Mouse (Mus musculus): ENCODE data around the gene Ccnjl. TPM values are rescaled to one million over a fixed set of nuclear protein-coding genes. Genes with fewer than 3 reads are reported as not detected.
A peak's percentile ranks its signal among the peaks of the same experiment; 100 is the strongest.

Gene Ccnjl
- polyA plus RNA-seq (2014; fragmentation: Nextera tagmentation; extraction: Ambion mirVana), result 20.3 and 21.1 TPM in 2 replicates

- peak within 1 kb of the TSS; percentile 69 to 86 for H3K4me3 ChIP-seq (ENCODE audit: control insufficient read depth in 1 of 2, insufficient read depth in 1 of 2, low read depth in 1 of 2, low read length in 2 of 2)
- under 1% methylated on average over 71 of the region's 79 CpGs for WGBS
- H3K27ac ChIP-seq (replicated peaks in 1 of 2; ENCODE audit: control insufficient read depth in 1 of 2, insufficient read depth in 1 of 2, low read depth in 2 of 2, low read length in 2 of 2), result peak within 1 kb of the TSS; percentile 89 to 90
- peak; percentile 87 for ATAC-seq (ENCODE audit: insufficient number of reproducible peaks, insufficient read depth, low FRiP score, low read depth)
- H3K4me1 ChIP-seq (ENCODE audit: control insufficient read depth in 2 of 2, insufficient read depth in 2 of 2, low read length in 2 of 2), result peaks cover 9 to 35% of the 10 kb centered on the region in 2 experiments
- H3K36me3 ChIP-seq (ENCODE audit: control insufficient read depth, insufficient read depth, low read length), result peaks cover 33% of the 10 kb centered on the region
- H3K9ac ChIP-seq (ENCODE audit: low read length), result peak within 1 kb of the TSS; percentile 90
- no peaks in the 10 kb centered on the region for H3K27me3 ChIP-seq (ENCODE audit: control insufficient read depth, insufficient read depth, low read length)
- H3K9me3 ChIP-seq (ENCODE audit: control insufficient read depth, low read length), result no peaks in the 10 kb centered on the region
- peak within 1 kb of the TSS; percentile 85 for H3K4me2 ChIP-seq (ENCODE audit: low read length)
These were observed at the start of gene Ccnjl for GRCm38 (mm10) chr11:43528683-43529499. Gene Ccnjl (plus strand): TSS chr11:43528784.

DNA sequence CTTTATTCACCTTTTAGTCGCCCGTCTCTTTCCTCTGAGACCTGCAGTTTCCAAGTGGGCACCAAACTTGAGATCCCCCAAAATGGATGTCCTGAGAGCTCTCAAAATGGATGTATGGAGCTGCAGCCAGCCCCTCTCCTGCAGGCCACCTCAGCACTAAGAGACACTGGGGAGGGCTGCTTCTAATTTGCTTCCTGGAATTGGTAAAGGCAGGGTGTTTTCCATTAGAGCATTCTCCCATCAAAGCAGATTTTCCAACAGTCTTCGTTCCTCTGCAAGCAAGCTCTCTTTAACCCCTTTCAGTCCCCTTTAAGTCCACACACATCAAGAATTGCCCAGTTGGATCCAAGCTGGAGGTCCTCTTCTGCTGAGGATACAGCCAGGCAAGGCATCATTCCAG is 49.2 kb upstream of the Ccnjl start:
- H3K27ac ChIP-seq (replicated peaks in 1 of 2; ENCODE audit: control insufficient read depth in 1 of 2, insufficient read depth in 1 of 2, low read depth in 2 of 2, low read length in 2 of 2), result no peak overlapping the region
- H3K36me3 ChIP-seq (ENCODE audit: control insufficient read depth, insufficient read depth, low read length), result no peaks in the 10 kb centered on the region
- H3K27me3 ChIP-seq (ENCODE audit: control insufficient read depth, insufficient read depth, low read length), result no peaks in the 10 kb centered on the region
- H3K9me3 ChIP-seq (ENCODE audit: control insufficient read depth, low read length), result no peaks in the 10 kb centered on the region
- H3K4me3 ChIP-seq (ENCODE audit: control insufficient read depth in 1 of 2, insufficient read depth in 1 of 2, low read depth in 1 of 2, low read length in 2 of 2), result no peak overlapping the region
- H3K4me1 ChIP-seq (ENCODE audit: control insufficient read depth in 2 of 2, insufficient read depth in 2 of 2, low read length in 2 of 2), result peaks cover 22 to 40% of the 10 kb centered on the region in 2 experiments
- ATAC-seq (ENCODE audit: insufficient number of reproducible peaks, insufficient read depth, low FRiP score, low read depth), result no peak
- WGBS, result 88% methylated on average over 3 of the region's 3 CpGs
- H3K9ac ChIP-seq (ENCODE audit: low read length), result no peak overlapping the region
- no peak overlapping the region for H3K4me2 ChIP-seq (ENCODE audit: low read length)

DNA sequence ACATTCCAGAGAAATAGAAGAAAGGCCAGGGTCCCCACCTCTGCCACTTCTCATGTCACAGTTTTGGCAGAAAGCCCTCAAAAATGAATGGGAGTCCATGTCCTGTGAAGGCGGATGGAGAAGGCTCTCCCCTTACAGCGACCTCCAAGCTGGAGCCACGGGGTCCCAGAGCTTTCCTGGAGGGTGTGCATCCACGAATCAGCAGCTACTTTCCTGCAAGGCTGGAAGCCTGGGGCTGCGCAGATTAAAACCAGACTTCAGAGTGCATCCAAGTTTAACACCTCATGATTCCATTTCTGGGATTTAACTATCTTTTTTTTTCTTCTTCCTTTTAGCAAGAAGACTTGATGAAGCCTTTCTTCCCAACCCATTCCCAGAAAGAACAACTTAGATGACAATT is 48.0 kb upstream of the Ccnjl start:
- Histone ChIP-seq H3K9ac (ENCODE audit: low read length) (no peak overlapping the region), H3K4me1 (ENCODE audit: control insufficient read depth in 2 of 2, insufficient read depth in 2 of 2, low read length in 2 of 2) (peaks cover 21 to 43% of the 10 kb centered on the region in 2 experiments), H3K27me3 (ENCODE audit: control insufficient read depth, insufficient read depth, low read length) (no peaks in the 10 kb centered on the region), H3K9me3 (ENCODE audit: control insufficient read depth, low read length) (no peaks in the 10 kb centered on the region), H3K4me2 (ENCODE audit: low read length) (no peak overlapping the region), H3K27ac (replicated peaks in 1 of 2; ENCODE audit: control insufficient read depth in 1 of 2, insufficient read depth in 1 of 2, low read depth in 2 of 2, low read length in 2 of 2) (no peak overlapping the region), H3K4me3 (ENCODE audit: control insufficient read depth in 1 of 2, insufficient read depth in 1 of 2, low read depth in 1 of 2, low read length in 2 of 2) (no peak overlapping the region), H3K36me3 (ENCODE audit: control insufficient read depth, insufficient read depth, low read length) (no peaks in the 10 kb centered on the region)
- ATAC-seq (ENCODE audit: insufficient number of reproducible peaks, insufficient read depth, low FRiP score, low read depth), result no peak
- 46% methylated on average over 5 of the region's 5 CpGs for WGBS

GRCm38 (mm10) chr11:43481672-43482522 is 46.7 kb upstream of the Ccnjl start:
- Histone ChIP-seq H3K27me3 (ENCODE audit: control insufficient read depth, insufficient read depth, low read length) (no peaks in the 10 kb centered on the region), H3K4me2 (ENCODE audit: low read length) (no peak overlapping the region), H3K9ac (ENCODE audit: low read length) (no peak overlapping the region), H3K9me3 (ENCODE audit: control insufficient read depth, low read length) (no peaks in the 10 kb centered on the region), H3K4me3 (ENCODE audit: control insufficient read depth in 1 of 2, insufficient read depth in 1 of 2, low read depth in 1 of 2, low read length in 2 of 2) (no peak overlapping the region), H3K36me3 (ENCODE audit: control insufficient read depth, insufficient read depth, low read length) (no peaks in the 10 kb centered on the region), H3K27ac (replicated peaks in 1 of 2; ENCODE audit: control insufficient read depth in 1 of 2, insufficient read depth in 1 of 2, low read depth in 2 of 2, low read length in 2 of 2) (no peak overlapping the region), H3K4me1 (ENCODE audit: control insufficient read depth in 2 of 2, insufficient read depth in 2 of 2, low read length in 2 of 2) (peaks cover 21 to 43% of the 10 kb centered on the region in 2 experiments)
- WGBS, result 60% methylated on average over 3 of the region's 3 CpGs
- no peak for ATAC-seq (ENCODE audit: insufficient number of reproducible peaks, insufficient read depth, low FRiP score, low read depth)

DNA sequence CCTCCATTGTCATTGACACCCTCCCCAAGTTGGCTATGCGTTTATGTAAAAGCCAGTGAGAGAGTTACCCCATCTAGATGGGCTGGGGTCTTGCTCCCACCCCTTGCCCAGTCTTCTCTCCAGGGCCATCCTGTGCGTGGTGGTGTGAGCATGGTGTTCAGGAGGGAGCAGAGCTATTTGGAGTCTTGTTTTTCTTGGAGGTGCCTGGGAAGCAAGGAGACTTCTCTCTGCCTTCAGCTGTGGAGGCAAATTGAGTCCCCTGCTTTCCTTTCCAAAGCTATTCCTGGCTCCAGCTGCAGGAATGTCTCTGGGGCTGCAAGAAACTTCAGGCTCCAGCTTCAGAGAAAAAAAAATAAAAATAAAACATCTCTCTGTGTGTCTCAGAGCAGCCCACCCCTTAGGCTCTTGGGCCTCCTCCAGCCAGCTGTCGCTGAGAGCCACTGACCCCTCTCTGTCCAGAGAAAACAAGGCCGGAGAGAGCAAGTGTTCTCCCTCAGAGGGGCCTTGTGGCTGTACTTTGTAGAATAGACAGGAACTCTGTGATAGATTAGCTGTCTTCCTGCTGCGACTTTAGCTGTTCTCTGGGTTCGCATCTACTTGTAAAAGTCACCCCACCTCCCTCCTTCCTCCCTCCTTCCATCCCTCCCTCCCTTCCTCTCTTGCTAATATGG is 45.3 kb upstream of the Ccnjl start:
- Histone ChIP-seq H3K4me2 (ENCODE audit: low read length) (no peak overlapping the region), H3K36me3 (ENCODE audit: control insufficient read depth, insufficient read depth, low read length) (no peaks in the 10 kb centered on the region), H3K9me3 (ENCODE audit: control insufficient read depth, low read length) (no peaks in the 10 kb centered on the region), H3K27me3 (ENCODE audit: control insufficient read depth, insufficient read depth, low read length) (no peaks in the 10 kb centered on the region), H3K4me1 (ENCODE audit: control insufficient read depth in 2 of 2, insufficient read depth in 2 of 2, low read length in 2 of 2) (peaks cover 21 to 43% of the 10 kb centered on the region in 2 experiments), H3K9ac (ENCODE audit: low read length) (no peak overlapping the region), H3K4me3 (ENCODE audit: control insufficient read depth in 1 of 2, insufficient read depth in 1 of 2, low read depth in 1 of 2, low read length in 2 of 2) (no peak overlapping the region), H3K27ac (replicated peaks in 1 of 2; ENCODE audit: control insufficient read depth in 1 of 2, insufficient read depth in 1 of 2, low read depth in 2 of 2, low read length in 2 of 2) (peak overlapping the region; percentile 80; a peak in 3 of 4 replicates)
- ATAC-seq (ENCODE audit: insufficient number of reproducible peaks, insufficient read depth, low FRiP score, low read depth), result peak; percentile 82
- WGBS, result 41% methylated on average over 6 of the region's 6 CpGs

DNA sequence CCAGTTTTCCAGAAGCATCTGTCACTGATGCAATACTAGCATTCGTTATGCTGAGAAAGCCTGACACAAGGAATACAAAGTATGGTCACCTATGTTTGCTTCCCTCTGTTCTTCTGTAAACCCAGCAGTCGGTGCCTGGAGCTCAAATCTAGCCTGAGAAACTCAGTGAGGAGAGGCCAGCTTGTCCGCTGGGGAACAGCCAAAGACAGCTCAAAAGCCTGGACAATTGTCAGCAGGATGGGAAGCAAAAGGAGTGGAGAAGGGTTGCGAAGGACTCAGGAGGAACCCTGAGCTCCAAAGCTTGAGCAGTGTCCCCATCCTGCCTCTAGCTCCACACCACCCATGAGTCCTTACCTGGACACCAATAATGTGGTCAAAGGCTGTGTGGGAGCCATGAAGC is 44.5 kb upstream of the Ccnjl start:
- Histone ChIP-seq H3K4me1 (ENCODE audit: control insufficient read depth in 2 of 2, insufficient read depth in 2 of 2, low read length in 2 of 2) (peaks cover 21 to 43% of the 10 kb centered on the region in 2 experiments), H3K9ac (ENCODE audit: low read length) (no peak overlapping the region), H3K27ac (replicated peaks in 1 of 2; ENCODE audit: control insufficient read depth in 1 of 2, insufficient read depth in 1 of 2, low read depth in 2 of 2, low read length in 2 of 2) (peak overlapping the region; percentile 61 to 80; a peak in 3 of 4 replicates), H3K9me3 (ENCODE audit: control insufficient read depth, low read length) (no peaks in the 10 kb centered on the region), H3K27me3 (ENCODE audit: control insufficient read depth, insufficient read depth, low read length) (no peaks in the 10 kb centered on the region), H3K4me2 (ENCODE audit: low read length) (no peak overlapping the region), H3K4me3 (ENCODE audit: control insufficient read depth in 1 of 2, insufficient read depth in 1 of 2, low read depth in 1 of 2, low read length in 2 of 2) (no peak overlapping the region), H3K36me3 (ENCODE audit: control insufficient read depth, insufficient read depth, low read length) (no peaks in the 10 kb centered on the region)
- WGBS, result 76% methylated on average over 4 of the region's 4 CpGs
- ATAC-seq (ENCODE audit: insufficient number of reproducible peaks, insufficient read depth, low FRiP score, low read depth), result no peak

GRCm38 (mm10) chr11:43484652-43485051 is 43.9 kb upstream of the Ccnjl start:
- Histone ChIP-seq H3K27ac (replicated peaks in 1 of 2; ENCODE audit: control insufficient read depth in 1 of 2, insufficient read depth in 1 of 2, low read depth in 2 of 2, low read length in 2 of 2) (no peak overlapping the region), H3K9ac (ENCODE audit: low read length) (no peak overlapping the region), H3K27me3 (ENCODE audit: control insufficient read depth, insufficient read depth, low read length) (no peaks in the 10 kb centered on the region), H3K4me1 (ENCODE audit: control insufficient read depth in 2 of 2, insufficient read depth in 2 of 2, low read length in 2 of 2) (peaks cover 21 to 42% of the 10 kb centered on the region in 2 experiments), H3K4me3 (ENCODE audit: control insufficient read depth in 1 of 2, insufficient read depth in 1 of 2, low read depth in 1 of 2, low read length in 2 of 2) (no peak overlapping the region), H3K9me3 (ENCODE audit: control insufficient read depth, low read length) (no peaks in the 10 kb centered on the region), H3K4me2 (ENCODE audit: low read length) (no peak overlapping the region), H3K36me3 (ENCODE audit: control insufficient read depth, insufficient read depth, low read length) (no peaks in the 10 kb centered on the region)
- ATAC-seq (ENCODE audit: insufficient number of reproducible peaks, insufficient read depth, low FRiP score, low read depth), result no peak
- 45% methylated on average over 11 of the region's 11 CpGs for WGBS

Data from heart, embryonic 14.5 days (tissue).